Mouse (Mus musculus): ENCODE results near the gene Ckm.

Gene Ckm

GRCm38 (mm10) chr7:19388699-19389413 is 15.7 kb upstream of the Ckm start:
- in situ Hi-C loops (cut with MseI, MboI), result no loop called here

GRCm38 (mm10) chr7:19394484-19394883 is 10.1 kb upstream of the Ckm start:
- in situ Hi-C loops (cut with MseI, MboI), result loop anchor here in 1 of 2 experiments (5.0 kb wide), 1 partner anchor 48 kb away; no protein-coding TSS in a partner anchor

- in situ Hi-C loops (cut with MseI, MboI), result no loop called here
Observed at GRCm38 (mm10) chr7:19399496-19400280, 4.9 kb upstream of the Ckm start.

GRCm38 (mm10) chr7:19400946-19401345 is 3.6 kb upstream of the Ckm start:
- in situ Hi-C loops (cut with MseI, MboI), result no loop called here

GRCm38 (mm10) chr7:19402535-19403112 is 2.0 kb upstream of the Ckm start:
- in situ Hi-C loops (cut with MseI, MboI), result no loop called here

- in situ Hi-C loops (cut with MseI, MboI), result no loop called here
Observed at GRCm38 (mm10) chr7:19403731-19404296, 762 bp upstream of the Ckm start, which contains the start of gene Klc3. Gene Klc3, minus strand, starts transcription at chr7:19404104.

- in situ Hi-C loops (cut with MseI, MboI), result no loop called here
Observed at GRCm38 (mm10) chr7:19405417-19405816, 841 bp downstream of the Ckm start.

GRCm38 (mm10) chr7:19409753-19410152 is 5.2 kb downstream of the Ckm start:
- in situ Hi-C loops (cut with MseI, MboI), result no loop called here

- in situ Hi-C loops (cut with MseI, MboI), result no loop called here
Observed at GRCm38 (mm10) chr7:19410766-19411344, 6.3 kb downstream of the Ckm start.

- in situ Hi-C loops (cut with MseI, MboI), result no loop called here
Observed at GRCm38 (mm10) chr7:19411783-19412182, 7.2 kb downstream of the Ckm start.

GRCm38 (mm10) chr7:19413525-19413924 is 8.9 kb downstream of the Ckm start:
- in situ Hi-C loops (cut with MseI, MboI), result no loop called here

GRCm38 (mm10) chr7:19416590-19416989 is 12.0 kb downstream of the Ckm start:
- in situ Hi-C loops (cut with MseI, MboI), result no loop called here

- in situ Hi-C loops (cut with MseI, MboI), result no loop called here
Observed at GRCm38 (mm10) chr7:19420121-19420520, 15.5 kb downstream of the Ckm start.

- in situ Hi-C loops (cut with MseI, MboI), result no loop called here
Observed at GRCm38 (mm10) chr7:19420821-19421636, 16.5 kb downstream of the Ckm start.

- in situ Hi-C loops (cut with MseI, MboI), result no loop called here
Observed at GRCm38 (mm10) chr7:19423083-19423482, 18.5 kb downstream of the Ckm start.

- in situ Hi-C loops (cut with MseI, MboI), result no loop called here
Observed at GRCm38 (mm10) chr7:19424051-19424450, 19.5 kb downstream of the Ckm start.

GRCm38 (mm10) chr7:19426349-19426748 is 21.8 kb downstream of the Ckm start:
- in situ Hi-C loops (cut with MseI, MboI), result no loop called here

GRCm38 (mm10) chr7:19426888-19427287 is 22.3 kb downstream of the Ckm start:
- in situ Hi-C loops (cut with MseI, MboI), result no loop called here

- in situ Hi-C loops (cut with MseI, MboI), result no loop called here
Observed at GRCm38 (mm10) chr7:19427999-19428650, 23.5 kb downstream of the Ckm start.

GRCm38 (mm10) chr7:19429726-19430125 is 25.1 kb downstream of the Ckm start:
- in situ Hi-C loops (cut with MseI, MboI), result no loop called here

All from mouse trophoblast stem cell (cell line).